Mouse (Mus musculus): ENCODE results near the gene Rpp21. TPM values are rescaled to one million over a fixed set of nuclear protein-coding genes. Genes with fewer than 3 reads are reported as not detected.

Gene Rpp21
- total and polyA plus RNA-seq, 3 experiments, result 22.5 to 53.8 (median 50.5) TPM

DNA sequence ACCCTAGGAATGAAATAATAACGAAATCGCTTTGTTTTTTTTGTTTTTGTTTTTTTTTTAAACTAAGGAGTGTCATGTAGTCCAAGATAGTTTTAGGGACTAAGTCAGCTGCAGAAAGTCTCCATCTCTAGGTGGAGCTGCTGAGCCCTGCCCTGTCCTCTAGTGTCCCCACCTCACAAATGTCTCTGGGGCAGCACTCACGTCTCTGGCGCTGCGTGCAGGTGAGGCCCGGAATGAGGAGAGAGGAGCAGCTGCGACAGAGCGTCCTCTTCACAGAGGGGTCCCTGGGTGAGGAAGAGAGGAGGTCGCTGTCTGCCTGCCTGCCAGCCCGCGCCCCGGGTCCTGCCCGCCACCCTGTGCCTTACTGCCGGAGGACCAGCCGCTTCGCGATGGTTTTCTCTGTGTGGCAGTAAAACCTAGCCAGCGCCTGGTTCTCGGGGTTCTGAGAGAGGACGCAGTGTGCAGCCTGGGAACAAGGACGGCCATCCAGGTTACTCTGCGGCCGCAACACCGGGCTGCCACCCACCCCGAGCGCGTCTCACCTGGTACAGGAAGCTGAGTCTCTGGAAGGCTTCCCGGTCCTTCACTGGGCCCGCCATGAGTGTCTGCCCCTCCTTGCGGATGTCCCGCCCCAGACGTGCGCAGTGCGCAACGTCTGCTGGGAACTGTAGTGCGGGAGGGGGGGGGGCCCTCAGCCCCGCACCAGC, 475 bp downstream of the Rpp21 start:
- Histone ChIP-seq H3K9me3 (replicated peaks; ENCODE audit: low read length) (no peaks in the 10 kb centered on the region), H3K79me2 (replicated peaks; ENCODE audit: control insufficient read depth, extremely low read depth, insufficient read depth, poor library complexity, severe bottlenecking) (no peaks in the 10 kb centered on the region; the same call in 1 of the 2 replicates), H3K27me3 (replicated peaks) (no peaks in the 10 kb centered on the region), H3K4me3 (replicated peaks in 1 of 3; ENCODE audit: low read depth in 2 of 3, low read length in 2 of 3, poor library complexity in 1 of 3) (peak overlapping the region; percentile 49 to 86 (median 73)), H3K36me3 (replicated peaks in 1 of 2; ENCODE audit: control insufficient read depth in 1 of 2, insufficient read depth in 1 of 2, low read length in 1 of 2) (peaks cover 31 to 62% of the 10 kb centered on the region in 2 experiments), H3K4me2 (ENCODE audit: insufficient read depth, low read depth, poor library complexity, severe bottlenecking) (peak overlapping the region; percentile 83), H3K9ac (ENCODE audit: insufficient read depth, low read depth) (peak overlapping the region; percentile 65), H3K27ac (ENCODE audit: insufficient read depth, low read depth) (0 out of 2 replicates have a peak overlapping the region, but pooled peaks have one; percentile 10), H3K4me1 (ENCODE audit: control insufficient read depth in 1 of 2, insufficient read depth in 2 of 2) (peaks cover 6 to 28% of the 10 kb centered on the region in 2 experiments)
- DNase-seq (ENCODE audit: extremely low read depth), result peak; percentile 64
- in situ Hi-C loops (cut with MboI; ENCODE audit: low pct_ligation_motif_present, low pct_unique_long_range_greater_than_20kb, low sequenced_read_pairs), result no loop called here
- no peak for TF ChIP-seq RCOR1 (conservative IDR thresholded peaks at IDR 0.05; ENCODE audit: low read depth, low read length)
- peak; percentile 32; the same call in 1 of the 2 replicates for TF ChIP-seq UBTF (IDR thresholded peaks at IDR 0.05; ENCODE audit: low read depth, low read length)
- TF ChIP-seq ZKSCAN1 (IDR thresholded peaks at IDR 0.05; ENCODE audit: borderline replicate concordance, low read depth, low read length), result no peak
- peak; percentile 38; the same call in 1 of the 2 replicates for TF ChIP-seq NELFE (IDR thresholded peaks at IDR 0.05; ENCODE audit: low read depth, low read length)
- TF ChIP-seq EP300 (IDR thresholded peaks at IDR 0.05; ENCODE audit: low read length), result no peak
- TF ChIP-seq ELF1 (IDR thresholded peaks at IDR 0.05; ENCODE audit: low read depth, low read length), result peak; percentile 66; the same call in 1 of the 2 replicates
- TF ChIP-seq SIN3A (IDR thresholded peaks at IDR 0.05; ENCODE audit: low read length), result no peak
- no peak for TF ChIP-seq JUND (conservative IDR thresholded peaks at IDR 0.05; ENCODE audit: low read depth, low read length)
- TF ChIP-seq MEF2A (IDR thresholded peaks at IDR 0.05; ENCODE audit: borderline replicate concordance, low read depth, low read length), result no peak
- TF ChIP-seq CHD1 (IDR thresholded peaks at IDR 0.05; ENCODE audit: low read depth, low read length), result no peak
- TF ChIP-seq KAT2A (IDR thresholded peaks at IDR 0.05; ENCODE audit: insufficient replicate concordance, low read length), result peak; percentile 75; the same call in 1 of the 2 replicates
- no peak; the same call in 1 of the 2 replicates for TF ChIP-seq MXI1 (IDR thresholded peaks at IDR 0.05; ENCODE audit: low read depth, low read length)
- TF ChIP-seq ZNF384 (IDR thresholded peaks at IDR 0.05; ENCODE audit: low read depth, low read length), result peak; percentile 57
- TF ChIP-seq ETS1 (conservative IDR thresholded peaks at IDR 0.05; ENCODE audit: low read depth, low read length), result no peak
- no peak for TF ChIP-seq USF2 (conservative IDR thresholded peaks at IDR 0.05; ENCODE audit: low read depth, low read length)
- no peak for TF ChIP-seq ZC3H11A (IDR thresholded peaks at IDR 0.05; ENCODE audit: low read depth, low read length)
- no peak; the same call in 1 of the 2 replicates for TF ChIP-seq BHLHE40 (IDR thresholded peaks at IDR 0.05; ENCODE audit: low read depth, low read length)
- no peak for TF ChIP-seq MYC (IDR thresholded peaks at IDR 0.05; ENCODE audit: low read depth, low read length)
- TF ChIP-seq RAD21 (IDR thresholded peaks at IDR 0.05; ENCODE audit: low read depth, low read length), result no peak; the same call in none of the 2 replicates
- peak in 1 of 2 experiments; percentile 62; a peak in 3 of 4 replicates for TF ChIP-seq CTCF (conservative IDR thresholded peaks at IDR 0.05 in 1 of 2, IDR thresholded peaks at IDR 0.05 in 1 of 2; ENCODE audit: low read depth in 2 of 2, low read length in 2 of 2)
- no peak for TF ChIP-seq PAX5 (IDR thresholded peaks at IDR 0.05; ENCODE audit: low read length)
- peak; percentile 80 for TF ChIP-seq TCF12 (IDR thresholded peaks at IDR 0.05; ENCODE audit: low read depth, low read length)
- TF ChIP-seq POLR2A (IDR thresholded peaks at IDR 0.05; ENCODE audit: low read depth, low read length), result peak; percentile 86
- peak; percentile 37; the same call in 1 of the 2 replicates for TF ChIP-seq MAZ (IDR thresholded peaks at IDR 0.05; ENCODE audit: low read depth, low read length)
- no peak for TF ChIP-seq MAFK (IDR thresholded peaks at IDR 0.05; ENCODE audit: insufficient replicate concordance, low read length)
- no peak for TF ChIP-seq CHD2 (IDR thresholded peaks at IDR 0.05; ENCODE audit: low read length)
- peak; percentile 13 for TF ChIP-seq SMC3 (IDR thresholded peaks at IDR 0.05; ENCODE audit: low read depth, low read length)
- no peak for TF ChIP-seq E2F4 (IDR thresholded peaks at IDR 0.05; ENCODE audit: insufficient replicate concordance, low read depth, low read length)
- peak; percentile 90 for TF ChIP-seq HCFC1 (IDR thresholded peaks at IDR 0.05; ENCODE audit: low read depth, low read length)
- 0 out of 2 replicates have a peak, but pooled peaks have one; percentile 69 for TF ChIP-seq TBP (conservative IDR thresholded peaks at IDR 0.05; ENCODE audit: low read depth, low read length)
- no peak for TF ChIP-seq USF1 (IDR thresholded peaks at IDR 0.05; ENCODE audit: low read depth, low read length)
- no peak for TF ChIP-seq JUN (IDR thresholded peaks at IDR 0.05; ENCODE audit: insufficient read depth, low read depth, low read length)
- TF ChIP-seq IRF4 (IDR thresholded peaks at IDR 0.05; ENCODE audit: low read depth, low read length), result peak; percentile 34; the same call in 1 of the 2 replicates
- TF ChIP-seq NRF1 (IDR thresholded peaks at IDR 0.05; ENCODE audit: low read depth, low read length), result peak; percentile 76
- no peak; the same call in 1 of the 2 replicates for TF ChIP-seq GABPA (IDR thresholded peaks at IDR 0.05; ENCODE audit: insufficient replicate concordance, low read depth, low read length)
- TF ChIP-seq MAX (IDR thresholded peaks at IDR 0.05; ENCODE audit: low read length), result no peak
- TF ChIP-seq ZMIZ1 (IDR thresholded peaks at IDR 0.05; ENCODE audit: low read depth, low read length), result peak; percentile 77
- peak; percentile 87 for TF ChIP-seq POLR2AphosphoS2 (IDR thresholded peaks at IDR 0.05; ENCODE audit: low read depth, low read length)
- dilution Hi-C loops (cut with MboI; ENCODE audit: extremely low pct_ligation_motif_present, extremely low pct_unique_long_range_greater_than_20kb, low sequenced_read_pairs), result no loop called here
